Mouse (Mus musculus) heart, embryonic 14.5 days (tissue): ENCODE measurements around the gene Rere. TPM values are rescaled to one million over a fixed set of nuclear protein-coding genes. Genes with fewer than 3 reads are reported as not detected.

Source experiments
- ATAC-seq: fragments of 200-750 bp; cut with Nextera tagmentation; 2 replicates; pipeline ENCODE4 v1.8.0; 2017; ENCODE audit warnings: low read depth, moderate TSS enrichment; ENCODE audit not compliant: insufficient number of reproducible peaks, insufficient read depth, low FRiP score
- H3K27ac ChIP-seq, 2 experiments: fragments of 200-500 bp in 1 of 2; fragments of 300-500 bp in 1 of 2; sonication (generic) in 1 of 2; replicated peaks in 1 of 2; 2 replicates each; pipeline ENCODE4 v1.5.1; 2012 to 2014; ENCODE audit warnings: low read depth in 2 of 2, low read length in 2 of 2, control low read depth in 1 of 2, mild to moderate bottlenecking in 1 of 2, mixed read lengths in 1 of 2; ENCODE audit not compliant: control insufficient read depth in 1 of 2, insufficient read depth in 1 of 2
- H3K27me3 ChIP-seq: fragments of 300-500 bp; sonication (generic); 2 replicates; pipeline ENCODE4 v1.6.1; 2014; ENCODE audit warnings: mild to moderate bottlenecking, low read length, control low read depth; ENCODE audit not compliant: control insufficient read depth, insufficient read depth
- H3K36me3 ChIP-seq: fragments of 300-500 bp; sonication (generic); 2 replicates; pipeline ENCODE4 v1.6.1; 2014; ENCODE audit warnings: mild to moderate bottlenecking, control low read depth, low read length, mixed read lengths; ENCODE audit not compliant: control insufficient read depth, insufficient read depth
- H3K4me1 ChIP-seq, 2 experiments: fragments of 200-500 bp in 1 of 2; fragments of 300-500 bp in 1 of 2; sonication (generic) in 1 of 2; 2 replicates each; pipeline ENCODE4 v1.6.1; 2012 to 2014; ENCODE audit warnings: low read length in 2 of 2, control low read depth in 1 of 2, mixed read lengths in 1 of 2; ENCODE audit not compliant: control insufficient read depth in 2 of 2, insufficient read depth in 2 of 2
- H3K4me2 ChIP-seq: fragments of 300-500 bp; sonication (generic); 2 replicates; pipeline ENCODE4 v1.6.1; 2014; ENCODE audit warnings: mild to moderate bottlenecking, low read length
- H3K4me3 ChIP-seq, 2 experiments: fragments of 200-500 bp in 1 of 2; fragments of 300-500 bp in 1 of 2; sonication (generic) in 1 of 2; 2 replicates each; pipeline ENCODE4 v1.5.1; 2012 to 2014; ENCODE audit warnings: low read length in 2 of 2, mild to moderate bottlenecking in 2 of 2, control low read depth in 1 of 2, low read depth in 1 of 2, moderate library complexity in 1 of 2; ENCODE audit not compliant: control insufficient read depth in 1 of 2, insufficient read depth in 1 of 2
- H3K9ac ChIP-seq: fragments of 300-500 bp; sonication (generic); 2 replicates; pipeline ENCODE4 v1.6.1; 2014; ENCODE audit warnings: mild to moderate bottlenecking, low read length
- H3K9me3 ChIP-seq: fragments of 300-500 bp; sonication (generic); 2 replicates; pipeline ENCODE4 v1.6.1; 2016; ENCODE audit warnings: low read length, control low read depth; ENCODE audit not compliant: control insufficient read depth
- WGBS: fragments of 180-500 bp; shearing (Covaris S2); extraction: QIAGEN DNeasy Blood & Tissue Kit; methylation state at CpG from one replicate; pipeline ENCODE4 v1.1.7; 2014; 5-methylcytosine and 5-hydroxymethylcytosine counted together
- polyA plus RNA-seq: library from polyadenylated mRNA; unstranded; fragments of >200 nt; fragmentation: Nextera tagmentation; extraction: Ambion mirVana; gene quantifications from 2 replicates; pipeline ENCODE4 v1.2.1, GENCODE M21; 2014

The Rere gene
- polyA plus RNA-seq, 1 experiment from 2014 or later = 28.5 TPM

DNA sequence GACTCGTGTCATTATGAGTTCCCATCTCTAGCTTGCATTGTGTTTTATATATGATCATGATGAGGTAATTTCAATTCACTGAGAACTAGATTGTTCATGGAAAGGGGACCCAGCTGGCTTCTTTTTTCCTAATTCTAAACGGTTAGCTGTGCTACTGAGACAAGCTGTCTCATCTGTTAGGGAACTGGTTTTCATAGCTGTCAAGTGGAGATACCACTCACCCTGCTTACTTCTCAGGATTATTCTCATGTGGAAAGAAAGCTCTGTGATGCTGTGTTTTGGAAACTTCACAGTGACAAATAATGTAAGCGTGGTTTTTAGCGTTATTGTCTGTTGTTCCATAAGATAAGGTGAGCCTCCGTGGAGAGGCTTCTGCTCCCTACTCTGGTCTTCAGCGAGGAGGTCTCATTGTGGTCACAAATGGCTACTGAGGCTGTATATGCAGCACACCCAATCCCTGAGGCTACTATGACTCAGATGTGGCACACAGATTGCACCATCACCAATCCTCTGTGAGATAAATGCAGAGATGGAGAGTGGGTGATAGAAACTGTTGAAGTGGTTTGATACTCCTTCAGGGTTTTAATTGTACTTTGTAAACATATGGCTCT lies 168.7 kb downstream of the Rere start:
- no peak for ATAC-seq
- no peaks in the 10 kb centered on the region for H3K27me3 ChIP-seq
- H3K4me2 ChIP-seq = no peak overlapping the region
- H3K36me3 ChIP-seq = no peaks in the 10 kb centered on the region
- no peak overlapping the region for H3K9ac ChIP-seq
- H3K27ac ChIP-seq = no peak overlapping the region
- H3K4me1 ChIP-seq = peaks cover 26 to 73% of the 10 kb centered on the region in 2 experiments
- no peak overlapping the region for H3K4me3 ChIP-seq
- no peaks in the 10 kb centered on the region for H3K9me3 ChIP-seq
- WGBS = 61% methylated on average over 6 of the region's 6 CpGs

DNA sequence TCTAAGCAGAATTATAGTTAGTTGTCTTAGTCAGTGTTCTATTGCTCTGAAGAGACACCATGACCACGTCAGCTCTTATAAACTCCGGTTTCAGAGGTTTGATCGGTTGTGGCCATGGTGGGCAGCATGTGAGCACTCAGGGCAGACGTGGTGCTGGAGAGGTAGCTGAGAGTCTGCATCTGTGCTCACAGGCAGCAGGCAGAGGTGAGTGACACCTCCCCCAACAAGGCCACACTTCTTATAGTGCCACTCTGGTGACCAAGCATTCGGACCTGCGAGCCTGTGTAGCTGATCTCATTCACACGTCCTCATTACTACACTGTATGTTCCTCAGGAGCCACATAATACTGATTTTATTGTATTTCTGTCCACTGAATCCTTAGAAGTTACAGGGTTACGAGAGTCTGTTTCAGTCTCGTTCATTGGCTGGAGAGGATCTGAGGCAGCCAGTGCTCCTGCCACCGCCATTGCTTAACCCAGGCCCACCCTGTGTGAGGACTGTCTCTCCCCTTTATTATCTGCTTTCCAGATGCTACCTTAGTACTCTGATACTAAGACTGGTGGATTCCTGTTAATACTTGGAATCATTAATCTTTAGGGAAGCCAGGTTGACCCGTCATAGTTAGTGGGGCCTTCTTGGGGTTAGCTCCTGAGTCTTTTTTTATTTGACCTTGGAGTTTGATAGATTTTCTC lies 170.9 kb downstream of the Rere start:
- H3K9ac ChIP-seq = no peak overlapping the region
- H3K4me2 ChIP-seq = no peak overlapping the region
- H3K9me3 ChIP-seq = no peaks in the 10 kb centered on the region
- no peak overlapping the region for H3K4me3 ChIP-seq
- ATAC-seq = no peak
- 0 out of 4 replicates have a peak overlapping the region, but pooled peaks of 1 of the 2 experiments have one; percentile 6 for H3K27ac ChIP-seq
- H3K27me3 ChIP-seq = no peaks in the 10 kb centered on the region
- no peaks in the 10 kb centered on the region for H3K36me3 ChIP-seq
- peaks cover 19 to 64% of the 10 kb centered on the region in 2 experiments for H3K4me1 ChIP-seq
- 62% methylated on average over 11 of the region's 11 CpGs for WGBS

DNA sequence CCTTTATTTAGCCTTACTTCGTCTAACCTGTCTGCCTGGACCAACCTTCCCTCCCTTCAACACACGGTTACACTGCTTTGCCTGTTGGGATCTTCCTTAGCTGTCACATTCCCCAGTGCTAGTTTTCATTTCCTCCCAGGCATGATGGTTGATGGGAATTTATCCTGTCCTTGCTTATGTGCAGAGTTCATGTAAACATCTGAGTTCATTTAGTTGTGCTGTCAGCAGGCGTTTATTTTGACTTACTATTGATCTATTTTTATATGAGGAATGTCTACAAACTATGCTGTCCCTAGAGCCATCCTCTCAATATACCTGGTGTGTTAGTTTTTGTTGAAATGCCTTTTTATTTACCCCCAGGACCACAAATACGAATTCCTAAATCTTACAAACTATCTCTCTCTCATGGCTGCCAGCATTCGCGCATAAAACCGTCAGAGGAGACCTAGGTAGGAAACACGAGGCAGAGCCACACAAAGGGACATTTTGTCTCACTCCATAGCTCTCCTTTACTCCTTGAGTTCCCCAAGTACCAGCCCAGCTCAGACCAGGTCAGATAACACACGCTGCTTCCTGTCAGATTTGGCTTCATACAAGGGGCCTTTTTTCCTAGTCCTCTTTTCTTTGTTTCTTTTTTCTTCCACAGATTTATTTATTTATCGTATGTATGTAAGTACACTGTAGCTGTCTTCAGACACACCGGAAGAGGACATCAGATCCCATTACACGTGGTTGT lies 173.3 kb downstream of the Rere start:
- Histone ChIP-seq H3K9me3 (no peaks in the 10 kb centered on the region), H3K4me3 (no peak overlapping the region), H3K27ac (peak overlapping the region; percentile 20 to 53; a peak in 3 of 4 replicates), H3K36me3 (no peaks in the 10 kb centered on the region), H3K4me2 (no peak overlapping the region), H3K9ac (0 out of 2 replicates have a peak overlapping the region, but pooled peaks have one; percentile 2), H3K4me1 (peaks cover 26 to 72% of the 10 kb centered on the region in 2 experiments), H3K27me3 (no peaks in the 10 kb centered on the region)
- ATAC-seq = no peak
- 45% methylated on average over 12 of the region's 12 CpGs for WGBS

DNA sequence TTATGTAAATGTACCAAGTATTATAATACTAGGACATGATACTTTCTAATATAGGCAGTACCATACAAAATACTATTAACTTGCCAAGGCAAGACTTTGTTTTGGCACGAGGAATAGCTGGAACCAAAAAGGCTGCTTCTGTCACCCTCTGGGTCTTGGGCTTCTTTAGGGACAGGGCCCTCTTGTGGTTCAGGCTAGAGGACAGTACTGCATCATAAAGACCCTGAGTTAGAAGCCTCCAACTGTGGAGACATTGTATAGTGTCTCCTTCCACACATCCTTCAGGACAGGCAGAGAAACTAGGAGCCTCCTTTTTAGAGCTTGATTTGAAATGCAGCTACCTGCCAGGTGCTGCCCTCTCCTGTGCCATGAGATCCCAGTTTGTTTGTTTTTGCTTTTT lies 174.3 kb downstream of the Rere start:
- H3K4me1 ChIP-seq = peaks cover 27 to 73% of the 10 kb centered on the region in 2 experiments

GRCm38 (mm10) chr4:150456452-150456851 lies 175.0 kb downstream of the Rere start:
- Histone ChIP-seq H3K4me3 (no peak overlapping the region), H3K4me2 (no peak overlapping the region), H3K27me3 (no peaks in the 10 kb centered on the region), H3K9ac (no peak overlapping the region), H3K9me3 (no peaks in the 10 kb centered on the region), H3K27ac (no peak overlapping the region), H3K36me3 (no peaks in the 10 kb centered on the region), H3K4me1 (peaks cover 29 to 78% of the 10 kb centered on the region in 2 experiments)
- WGBS = 80% methylated on average over 7 of the region's 7 CpGs
- ATAC-seq = no peak

More for the DNA sequence above, 174.3 kb downstream of the Rere start:
- no peak for ATAC-seq
- Histone ChIP-seq H3K36me3 (no peaks in the 10 kb centered on the region), H3K4me3 (no peak overlapping the region), H3K9ac (no peak overlapping the region), H3K27ac (no peak overlapping the region), H3K4me2 (no peak overlapping the region), H3K27me3 (no peaks in the 10 kb centered on the region), H3K9me3 (no peaks in the 10 kb centered on the region)
- 74% methylated on average over 1 of the region's 1 CpGs for WGBS

DNA sequence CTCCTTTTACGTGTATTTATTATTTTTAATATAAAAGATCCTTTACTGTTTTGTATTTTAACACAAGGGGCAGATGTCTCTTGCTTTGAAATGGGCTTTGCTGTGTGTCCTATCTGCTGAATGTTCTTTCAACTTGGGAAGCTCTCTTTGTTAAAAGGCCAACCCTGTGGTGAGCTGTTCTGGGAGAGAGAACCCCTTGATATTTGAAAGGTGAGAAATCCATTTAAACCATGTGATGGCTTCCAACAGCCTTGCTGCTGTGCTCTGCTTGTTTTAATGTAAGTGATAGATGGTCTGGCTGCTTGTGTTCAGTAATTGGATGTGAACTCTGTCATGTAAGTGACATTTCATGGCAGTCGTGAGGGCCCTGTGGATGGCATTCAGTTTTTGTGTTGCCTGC lies 175.4 kb downstream of the Rere start:
- Histone ChIP-seq H3K27ac (no peak overlapping the region), H3K4me2 (no peak overlapping the region), H3K4me1 (peaks cover 30 to 79% of the 10 kb centered on the region in 2 experiments), H3K9me3 (no peaks in the 10 kb centered on the region), H3K9ac (no peak overlapping the region), H3K27me3 (no peaks in the 10 kb centered on the region), H3K36me3 (no peaks in the 10 kb centered on the region), H3K4me3 (no peak overlapping the region)
- WGBS = 71% methylated on average over 2 of the region's 2 CpGs
- no peak for ATAC-seq

DNA sequence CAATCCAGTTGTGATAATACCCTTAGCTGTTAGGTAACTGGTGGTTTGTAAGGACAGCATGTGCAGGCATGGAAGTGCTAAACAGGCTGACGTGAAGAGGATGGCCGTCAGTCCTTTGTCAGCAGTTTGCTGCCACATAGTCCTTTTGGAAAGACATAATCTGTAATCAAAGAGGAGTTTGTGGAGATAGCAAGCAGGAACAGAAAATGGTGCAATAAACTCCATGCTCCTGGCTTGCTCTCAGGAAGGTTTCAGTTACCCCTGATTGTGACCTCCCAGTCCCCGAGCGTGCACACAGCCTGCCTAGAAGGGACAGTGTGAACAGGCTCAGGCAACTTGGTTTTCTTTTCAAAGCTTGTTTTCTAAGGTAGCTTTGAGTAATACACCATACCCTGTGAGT lies 175.9 kb downstream of the Rere start:
- ATAC-seq = no peak
- Histone ChIP-seq H3K9me3 (no peaks in the 10 kb centered on the region), H3K4me2 (no peak overlapping the region), H3K36me3 (no peaks in the 10 kb centered on the region), H3K4me1 (peaks cover 28 to 78% of the 10 kb centered on the region in 2 experiments), H3K27me3 (no peaks in the 10 kb centered on the region), H3K27ac (no peak overlapping the region), H3K9ac (no peak overlapping the region), H3K4me3 (no peak overlapping the region)
- 44% methylated on average over 4 of the region's 4 CpGs for WGBS
